Mouse (Mus musculus) midbrain, embryonic 12.5 days (tissue): ENCODE data around the gene Tmem140. TPM values are rescaled to one million over a fixed set of nuclear protein-coding genes. Genes with fewer than 3 reads are reported as not detected.

ENCODE experiments used
- ATAC-seq: fragments of 200-750 bp; cut with Nextera tagmentation; 2 replicates; pipeline ENCODE4 v1.8.0; 2017; ENCODE audit warnings: low read depth, moderate TSS enrichment, moderate library complexity; ENCODE audit not compliant: low FRiP score
- H3K27ac ChIP-seq: fragments of 300-500 bp; sonication (generic); replicated peaks from 2 replicates; pipeline ENCODE4 v1.5.1; 2016; ENCODE audit warnings: mild to moderate bottlenecking
- H3K27me3 ChIP-seq: fragments of 300-500 bp; sonication (generic); 2 replicates; pipeline ENCODE4 v1.6.1; 2016; ENCODE audit warnings: mild to moderate bottlenecking
- H3K36me3 ChIP-seq: fragments of 300-500 bp; sonication (generic); 2 replicates; pipeline ENCODE4 v1.6.1; 2016
- H3K4me1 ChIP-seq: fragments of 300-500 bp; sonication (generic); 2 replicates; pipeline ENCODE4 v1.6.1; 2016
- H3K4me2 ChIP-seq: fragments of 300-500 bp; sonication (generic); replicated peaks from 2 replicates; pipeline ENCODE4 v1.6.1; 2016; ENCODE audit warnings: mild to moderate bottlenecking, moderate library complexity
- H3K4me3 ChIP-seq: fragments of 300-500 bp; sonication (generic); 2 replicates; pipeline ENCODE4 v1.5.1; 2016; ENCODE audit warnings: mild to moderate bottlenecking
- H3K9ac ChIP-seq: fragments of 300-500 bp; sonication (generic); replicated peaks from 2 replicates; pipeline ENCODE4 v1.6.1; 2016; ENCODE audit warnings: mild to moderate bottlenecking, moderate library complexity
- H3K9me3 ChIP-seq: fragments of 300-500 bp; sonication (generic); 2 replicates; pipeline ENCODE4 v1.6.1; 2016; ENCODE audit warnings: mild to moderate bottlenecking
- WGBS: fragments of 180-500 bp; shearing (Covaris S2); methylation state at CpG from one replicate; pipeline ENCODE4 v1.1.7; 2016; 5-methylcytosine and 5-hydroxymethylcytosine counted together
- polyA plus RNA-seq: library from polyadenylated mRNA; unstranded; fragments of >200 nt; fragmentation: Nextera tagmentation; extraction: Ambion mirVana; gene quantifications from 2 replicates; pipeline ENCODE4 v1.2.1, GENCODE M21; 2016

The Tmem140 gene
- polyA plus RNA-seq, 1 experiment from 2014 or later, result 1.8 TPM

DNA sequence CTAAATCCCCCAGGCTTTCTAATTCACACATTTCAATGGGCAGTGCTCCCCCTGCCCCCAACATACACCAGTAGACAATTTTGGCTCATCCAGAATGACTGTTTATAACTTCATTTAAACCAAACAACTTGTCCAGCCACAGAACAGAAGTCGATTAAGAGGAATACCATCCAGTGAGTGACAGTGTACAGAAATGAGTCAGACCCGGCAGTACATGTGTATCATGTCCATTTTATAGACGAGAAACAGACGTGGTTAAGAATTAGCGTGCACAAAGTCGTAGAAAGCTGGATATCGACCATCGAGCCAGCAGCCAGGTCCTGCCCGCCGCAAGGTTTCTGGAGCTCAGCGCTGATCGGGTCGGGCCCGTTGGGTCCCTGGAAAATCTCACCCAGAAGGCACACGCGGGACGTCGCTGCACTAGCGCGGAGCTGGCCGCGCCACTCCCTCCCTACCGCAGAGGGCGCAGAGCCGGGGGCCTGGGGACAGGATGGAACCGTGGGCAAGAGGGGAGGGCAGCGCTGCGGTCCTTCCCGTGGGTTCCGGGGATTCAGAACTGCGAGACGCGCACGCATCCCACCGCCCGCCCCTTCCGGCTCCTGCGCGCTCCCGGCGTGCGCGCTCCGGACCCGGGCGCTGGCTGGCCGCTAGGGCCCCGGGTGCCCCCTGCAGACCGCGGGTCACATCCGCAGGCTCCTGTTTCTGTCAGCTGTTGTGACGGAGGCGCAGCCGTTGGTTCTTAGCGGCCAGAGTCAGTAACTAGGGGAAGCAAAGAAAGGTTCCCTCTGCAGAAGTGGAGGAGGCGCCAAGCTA, 14.8 kb downstream of the Tmem140 start, which contains the start of gene Cyren:
Cyren (minus strand) TSS at position 552 of the 813 bp plus-strand sequence.
- Histone ChIP-seq H3K27me3 (no peaks in the 10 kb centered on the region), H3K4me2 (peak within 1 kb of the TSS; percentile 75), H3K9me3 (no peaks in the 10 kb centered on the region), H3K27ac (peak within 1 kb of the TSS; percentile 89), H3K4me3 (peak within 1 kb of the TSS; percentile 74), H3K9ac (peak within 1 kb of the TSS; percentile 82), H3K36me3 (peaks cover 28% of the 10 kb centered on the region), H3K4me1 (peaks cover 20% of the 10 kb centered on the region)
- under 1% methylated on average over 55 of the region's 56 CpGs for WGBS
- peak; percentile 94 for ATAC-seq

DNA sequence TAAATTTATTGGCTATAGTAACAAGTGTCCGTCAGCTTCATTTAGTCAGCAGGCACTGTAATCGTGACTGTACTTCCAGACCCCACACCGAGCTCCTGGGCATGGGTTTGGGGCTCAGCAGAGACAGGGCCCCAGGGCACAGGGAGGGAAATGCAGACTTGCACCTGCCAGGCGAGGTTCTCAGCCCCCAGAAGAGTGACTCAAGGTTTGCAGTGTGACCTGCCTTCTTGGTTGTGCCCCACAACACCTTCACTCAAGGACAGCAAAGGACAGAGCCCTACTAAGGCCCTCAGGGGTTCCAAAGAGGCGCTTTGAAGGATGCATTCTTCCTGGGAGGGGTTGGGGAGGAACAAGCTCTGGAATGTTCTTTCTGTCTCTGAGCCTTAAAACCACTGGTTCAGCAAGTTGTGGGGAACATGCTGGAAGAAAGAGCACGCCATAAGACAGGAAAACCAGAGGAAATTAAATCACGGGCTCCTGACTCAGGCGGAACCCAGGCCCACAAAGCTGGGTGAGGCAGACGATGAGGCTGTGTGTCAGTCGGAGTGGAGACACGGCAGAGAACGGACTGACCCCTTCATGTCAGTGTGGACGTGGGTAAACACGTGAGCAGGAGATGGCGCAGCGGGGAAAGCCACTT, 16.3 kb downstream of the Tmem140 start:
- Histone ChIP-seq H3K27ac (no peak overlapping the region), H3K27me3 (no peaks in the 10 kb centered on the region), H3K4me1 (peaks cover 20% of the 10 kb centered on the region), H3K36me3 (peaks cover 35% of the 10 kb centered on the region), H3K9ac (no peak overlapping the region), H3K9me3 (no peaks in the 10 kb centered on the region), H3K4me3 (no peak overlapping the region), H3K4me2 (no peak overlapping the region)
- 91% methylated on average over 16 of the region's 16 CpGs for WGBS
- ATAC-seq, result no peak

GRCm38 (mm10) chr6:34879911-34880475, 17.0 kb downstream of the Tmem140 start:
- ATAC-seq, result no peak
- Histone ChIP-seq H3K36me3 (peaks cover 42% of the 10 kb centered on the region), H3K4me3 (no peak overlapping the region), H3K27ac (no peak overlapping the region), H3K4me2 (no peak overlapping the region), H3K4me1 (peaks cover 20% of the 10 kb centered on the region), H3K9ac (no peak overlapping the region), H3K9me3 (no peaks in the 10 kb centered on the region), H3K27me3 (no peaks in the 10 kb centered on the region)
- 61% methylated on average over 6 of the region's 6 CpGs for WGBS

DNA sequence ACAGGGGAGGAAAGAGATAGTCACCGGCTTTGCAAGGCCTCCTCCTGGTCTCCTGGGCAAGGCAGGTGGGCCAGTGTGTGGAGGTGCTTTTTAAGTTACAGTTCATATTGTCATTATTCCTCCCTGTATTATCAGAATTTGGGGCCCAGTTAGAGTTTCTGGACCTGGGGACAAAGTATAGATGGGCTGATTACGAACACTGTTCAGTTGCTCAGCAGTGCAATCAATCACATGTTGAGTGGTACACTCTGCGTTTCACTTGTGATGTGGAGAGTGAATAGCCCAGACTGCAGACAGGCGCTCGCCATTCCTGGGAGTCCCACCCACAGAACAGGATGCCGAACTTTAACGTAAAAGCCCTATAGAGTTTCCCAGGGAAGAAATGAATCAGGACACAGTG, 21.8 kb downstream of the Tmem140 start:
- Histone ChIP-seq H3K36me3 (peaks cover 61% of the 10 kb centered on the region), H3K4me3 (no peak overlapping the region), H3K4me2 (no peak overlapping the region), H3K27ac (no peak overlapping the region), H3K27me3 (peaks cover 15% of the 10 kb centered on the region; the same call in 1 of the 2 replicates), H3K9ac (no peak overlapping the region), H3K9me3 (no peaks in the 10 kb centered on the region), H3K4me1 (peaks cover 25% of the 10 kb centered on the region)
- WGBS, result 92% methylated on average over 7 of the region's 7 CpGs
- ATAC-seq, result no peak

DNA sequence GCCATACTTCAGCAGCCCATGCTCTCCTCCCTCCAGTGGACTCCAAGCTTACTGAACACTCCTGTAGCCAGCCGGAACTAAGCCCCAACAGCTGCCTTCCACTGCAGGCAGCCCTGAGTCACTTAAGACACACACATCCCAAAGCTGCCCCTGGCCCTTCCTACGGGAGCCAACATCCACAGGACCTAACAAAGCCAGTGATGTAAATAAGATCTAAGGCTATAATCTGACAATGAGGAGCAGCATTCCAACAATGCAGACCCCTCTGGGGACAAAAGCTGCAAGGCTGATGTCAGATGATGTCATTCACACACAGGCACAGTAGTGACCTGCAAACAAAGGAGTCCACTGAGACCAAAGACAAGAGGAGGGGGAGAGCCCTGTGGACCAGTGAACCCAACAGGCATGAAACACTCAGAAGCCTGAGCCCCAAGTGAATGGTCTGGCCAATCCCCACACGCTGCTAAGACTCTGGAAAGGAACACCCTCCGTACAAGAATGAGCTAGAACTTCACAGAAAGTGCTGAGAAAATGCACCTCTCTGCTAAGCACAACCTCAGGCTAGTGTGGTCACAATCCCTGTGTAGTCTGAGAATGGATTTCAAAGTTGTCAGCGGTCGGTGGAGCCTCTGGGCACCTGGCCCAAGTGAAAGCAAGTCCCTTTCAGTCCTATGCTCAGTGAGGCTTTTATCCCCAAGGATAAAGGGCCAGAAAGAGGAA, 24.3 kb downstream of the Tmem140 start:
- Histone ChIP-seq H3K27me3 (peaks cover 15% of the 10 kb centered on the region; the same call in 1 of the 2 replicates), H3K4me1 (peaks cover 25% of the 10 kb centered on the region), H3K4me2 (peak overlapping the region; percentile 4; the same call in 1 of the 2 replicates), H3K9ac (no peak overlapping the region), H3K36me3 (peaks cover 60% of the 10 kb centered on the region), H3K9me3 (no peaks in the 10 kb centered on the region), H3K27ac (peak overlapping the region; percentile 79), H3K4me3 (no peak overlapping the region)
- WGBS, result 22% methylated on average over 6 of the region's 6 CpGs
- peak; percentile 91 for ATAC-seq

DNA sequence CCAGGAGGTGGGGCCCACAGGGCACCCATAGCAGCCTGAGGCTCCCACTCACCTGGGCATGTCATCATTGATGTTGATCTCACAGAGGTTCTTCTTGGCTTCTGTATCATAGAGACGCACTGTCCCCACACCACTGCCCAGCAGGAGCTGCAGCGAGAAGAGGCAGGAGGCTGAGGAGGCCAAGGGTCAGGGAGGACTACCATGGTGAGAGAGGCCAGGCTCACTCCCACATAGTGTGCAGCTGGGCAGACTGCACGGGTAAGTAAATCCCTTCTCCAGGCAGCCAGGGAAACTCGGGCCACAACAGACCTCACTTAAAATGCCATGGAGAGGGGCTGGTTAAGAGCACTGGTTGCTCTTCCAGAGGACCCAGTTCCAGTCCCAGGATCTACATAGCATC, 26.2 kb downstream of the Tmem140 start:
- peaks cover 15% of the 10 kb centered on the region; the same call in 1 of the 2 replicates for H3K27me3 ChIP-seq
- peaks cover 25% of the 10 kb centered on the region for H3K4me1 ChIP-seq
- no peak overlapping the region for H3K4me3 ChIP-seq
- H3K4me2 ChIP-seq, result no peak overlapping the region
- H3K9me3 ChIP-seq, result no peaks in the 10 kb centered on the region
- H3K27ac ChIP-seq, result no peak overlapping the region
- H3K9ac ChIP-seq, result no peak overlapping the region
- no peak for ATAC-seq
- 33% methylated on average over 4 of the region's 4 CpGs for WGBS
- H3K36me3 ChIP-seq, result peaks cover 60% of the 10 kb centered on the region

DNA sequence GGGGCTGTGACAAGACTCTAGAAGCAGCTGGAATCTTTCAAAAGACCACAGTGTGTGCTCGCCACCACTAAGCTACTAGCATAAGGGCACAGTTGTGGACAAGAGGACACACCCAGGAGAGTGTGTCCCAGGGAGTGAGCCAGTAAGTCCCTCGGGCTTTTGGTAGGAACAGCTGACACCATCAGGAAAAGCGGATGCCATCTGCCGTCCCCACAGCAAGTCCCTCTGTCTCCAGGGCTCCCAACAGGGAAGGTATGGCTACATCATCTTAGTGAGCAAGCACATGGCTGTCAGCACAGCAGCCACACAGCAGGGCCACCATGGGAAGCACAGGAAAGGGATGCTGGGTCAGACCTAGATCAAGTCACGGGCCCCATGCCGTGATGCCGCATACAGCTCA, 32.6 kb downstream of the Tmem140 start:
- Histone ChIP-seq H3K4me1 (no peaks in the 10 kb centered on the region), H3K4me2 (no peak overlapping the region), H3K4me3 (no peak overlapping the region), H3K27ac (no peak overlapping the region), H3K27me3 (no peaks in the 10 kb centered on the region), H3K9me3 (no peaks in the 10 kb centered on the region), H3K9ac (no peak overlapping the region), H3K36me3 (peaks cover 72% of the 10 kb centered on the region)
- no peak for ATAC-seq
- 86% methylated on average over 7 of the region's 7 CpGs for WGBS

DNA sequence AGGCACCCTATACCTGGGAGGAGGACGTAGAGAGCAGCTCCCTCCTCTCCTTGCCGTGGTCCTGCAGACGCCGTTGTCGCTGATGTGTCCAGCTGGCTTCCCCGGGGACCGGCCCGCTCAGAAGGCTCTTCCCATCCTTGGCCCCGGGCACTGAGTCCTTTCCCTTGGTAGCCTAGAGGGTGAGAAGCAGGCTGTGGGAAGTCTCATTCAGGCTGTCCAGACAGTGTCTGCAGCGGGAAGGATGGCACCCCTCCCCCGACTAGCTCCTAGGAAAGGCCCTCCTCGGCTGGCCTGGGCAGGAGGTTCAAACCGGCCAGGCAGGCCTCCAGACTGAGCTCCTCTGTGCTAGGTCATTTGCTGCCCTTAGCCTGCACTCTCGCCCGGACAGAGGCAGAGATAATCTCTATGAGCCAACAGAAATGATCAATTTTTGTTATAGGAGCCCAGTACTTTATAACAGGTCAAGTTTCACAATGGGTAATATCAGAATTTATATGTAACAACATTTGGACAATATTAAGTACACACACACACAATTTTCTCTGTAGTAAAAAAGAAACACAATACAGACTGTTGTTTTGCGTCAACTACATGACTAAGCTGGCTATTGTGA, 33.3 kb downstream of the Tmem140 start:
- WGBS, result 56% methylated on average over 16 of the region's 16 CpGs
- H3K9me3 ChIP-seq, result no peaks in the 10 kb centered on the region
- H3K27me3 ChIP-seq, result no peaks in the 10 kb centered on the region
- H3K4me1 ChIP-seq, result no peaks in the 10 kb centered on the region
- no peak overlapping the region for H3K4me3 ChIP-seq
- H3K27ac ChIP-seq, result no peak overlapping the region; the same call in 1 of the 2 replicates
- H3K4me2 ChIP-seq, result no peak overlapping the region
- H3K9ac ChIP-seq, result no peak overlapping the region
- no peak for ATAC-seq
- peaks cover 72% of the 10 kb centered on the region for H3K36me3 ChIP-seq

GRCm38 (mm10) chr6:34899127-34899526, 36.2 kb downstream of the Tmem140 start:
- Histone ChIP-seq H3K36me3 (peaks cover 59% of the 10 kb centered on the region), H3K27ac (no peak overlapping the region), H3K27me3 (no peaks in the 10 kb centered on the region), H3K9ac (no peak overlapping the region), H3K4me2 (no peak overlapping the region), H3K4me3 (no peak overlapping the region), H3K4me1 (0 out of 2 replicates have a peak, but pooled peaks cover 5% of the 10 kb centered on the region), H3K9me3 (no peaks in the 10 kb centered on the region)
- ATAC-seq, result no peak
- 91% methylated on average over 2 of the region's 2 CpGs for WGBS

- 0 out of 2 replicates have a peak, but pooled peaks cover 5% of the 10 kb centered on the region for H3K4me1 ChIP-seq
- no peak overlapping the region for H3K4me2 ChIP-seq
- H3K27me3 ChIP-seq, result no peaks in the 10 kb centered on the region
- H3K9ac ChIP-seq, result no peak overlapping the region
- H3K36me3 ChIP-seq, result peaks cover 53% of the 10 kb centered on the region
- ATAC-seq, result no peak
- H3K4me3 ChIP-seq, result no peak overlapping the region
- no peak overlapping the region for H3K27ac ChIP-seq
- H3K9me3 ChIP-seq, result no peaks in the 10 kb centered on the region
- WGBS, result 77% methylated on average over 2 of the region's 2 CpGs
Measured at GRCm38 (mm10) chr6:34900990-34901389, 38.0 kb downstream of the Tmem140 start.

DNA sequence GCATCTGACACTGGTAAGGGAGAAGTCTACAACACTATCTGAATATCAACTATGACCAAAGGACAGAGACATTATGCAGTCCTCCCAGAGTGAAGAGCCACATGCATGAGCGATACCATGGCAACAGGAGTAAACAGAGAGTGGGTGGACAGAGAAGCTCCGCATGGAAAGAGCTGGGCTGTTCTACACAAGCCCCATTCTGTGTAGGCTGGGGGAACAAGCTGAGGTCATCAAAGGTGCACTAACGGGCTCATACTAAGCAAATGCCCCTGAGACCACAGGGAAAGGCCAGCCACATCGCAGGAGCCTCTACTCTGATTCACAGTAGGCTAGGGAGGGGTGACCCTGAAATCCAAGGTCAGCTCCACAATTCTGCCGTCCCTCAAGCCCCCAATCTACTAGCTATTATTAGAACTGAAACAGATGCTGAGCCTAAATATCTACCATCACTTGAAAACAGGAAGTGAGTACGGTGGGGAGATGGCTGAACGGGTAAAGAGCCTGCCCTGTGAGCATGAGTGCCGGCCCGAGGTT, 39.0 kb downstream of the Tmem140 start:
- no peaks in the 10 kb centered on the region for H3K27me3 ChIP-seq
- 67% methylated on average over 9 of the region's 9 CpGs for WGBS
- ATAC-seq, result no peak

More for the DNA sequence above, 39.0 kb downstream of the Tmem140 start:
- Histone ChIP-seq H3K36me3 (peaks cover 54% of the 10 kb centered on the region), H3K9me3 (no peaks in the 10 kb centered on the region), H3K9ac (no peak overlapping the region), H3K27ac (no peak overlapping the region), H3K4me2 (no peak overlapping the region), H3K4me1 (0 out of 2 replicates have a peak, but pooled peaks cover 5% of the 10 kb centered on the region), H3K4me3 (no peak overlapping the region)
